Mouse (Mus musculus): Measurements from ENCODE around the gene Ankra2. TPM values are rescaled to one million over a fixed set of nuclear protein-coding genes. Genes with fewer than 3 reads are reported as not detected.

Ankra2 gene
- 16.8 and 17.2 TPM in 2 replicates for polyA plus RNA-seq (2015; fragmentation: Nextera tagmentation; extraction: Ambion mirVana)

DNA sequence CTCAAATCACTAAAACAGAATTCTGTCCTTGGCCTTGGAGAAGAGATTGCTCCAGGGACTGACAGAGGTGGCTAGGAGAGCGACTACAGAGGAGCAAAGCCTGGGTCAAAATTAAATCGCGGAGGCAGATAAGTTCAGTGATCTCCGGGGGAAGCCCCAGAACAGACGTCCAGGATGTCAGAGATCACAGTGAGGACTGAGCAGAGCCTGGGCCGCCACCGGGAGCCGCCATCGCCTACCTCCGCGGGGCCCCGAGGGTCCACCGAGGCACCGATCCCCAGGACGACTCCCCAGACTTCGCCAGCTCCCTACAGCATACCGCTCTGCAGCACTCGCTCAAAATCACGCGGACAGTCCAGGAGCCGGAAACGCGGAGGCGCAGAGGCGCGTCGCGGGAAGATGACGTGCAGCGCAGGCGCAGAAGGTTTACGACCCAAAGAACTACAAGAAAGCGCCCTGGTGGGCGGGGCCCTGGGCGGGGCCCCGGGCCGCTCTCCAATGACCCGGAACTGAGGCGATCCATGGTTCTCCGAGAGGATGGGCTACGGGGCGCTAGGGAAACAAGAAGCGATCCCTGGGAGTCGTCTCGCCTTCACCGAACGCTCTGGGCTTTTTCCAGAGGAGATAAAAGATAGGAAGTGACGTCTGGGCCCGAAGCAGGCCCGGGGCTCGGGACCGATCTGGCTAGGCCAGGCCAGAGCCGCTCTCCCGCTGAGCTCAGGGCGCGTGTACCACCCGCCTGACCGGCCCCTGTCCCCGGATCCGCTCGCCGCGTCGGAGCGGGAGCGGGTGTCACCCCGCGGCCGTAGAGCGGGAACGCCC lies at the start of gene Ankra2, which contains the start of gene Utp15:
Ankra2 (plus strand) TSS at position 439 of the 822 bp plus-strand sequence.
Utp15 (minus strand) TSS at position 406 of the 822 bp plus-strand sequence.
- H3K4me3 ChIP-seq (ENCODE audit: low read length), result peak within 1 kb of the TSS; percentile 84
- peak within 1 kb of the TSS; percentile 93 for H3K4me2 ChIP-seq (ENCODE audit: low read depth, low read length)
- peak within 1 kb of the TSS; percentile 92 for H3K9ac ChIP-seq (ENCODE audit: low read length)
- WGBS, result under 1% methylated on average over 71 of the region's 71 CpGs
- H3K27me3 ChIP-seq (ENCODE audit: control insufficient read depth, insufficient read depth, low read depth, low read length), result no peaks in the 10 kb centered on the region
- peaks cover 10% of the 10 kb centered on the region; the same call in 1 of the 2 replicates for H3K36me3 ChIP-seq (ENCODE audit: control insufficient read depth, insufficient read depth, low read length)
- no peaks in the 10 kb centered on the region for H3K9me3 ChIP-seq (ENCODE audit: control insufficient read depth, low read length)
- peak; percentile 100 for ATAC-seq (ENCODE audit: low read depth)
- H3K27ac ChIP-seq (ENCODE audit: low read length), result peak within 1 kb of the TSS; percentile 84
- peaks cover 17% of the 10 kb centered on the region for H3K4me1 ChIP-seq (replicated peaks; ENCODE audit: control insufficient read depth, insufficient read depth, low read length)

- WGBS, result 38% methylated on average over 12 of the region's 12 CpGs
- ATAC-seq (ENCODE audit: low read depth), result peak; percentile 41; the same call in 1 of the 2 replicates
- H3K36me3 ChIP-seq (ENCODE audit: control insufficient read depth, insufficient read depth, low read length), result no peaks in the 10 kb centered on the region
- no peaks in the 10 kb centered on the region for H3K9me3 ChIP-seq (ENCODE audit: control insufficient read depth, low read length)
- H3K27me3 ChIP-seq (ENCODE audit: control insufficient read depth, insufficient read depth, low read depth, low read length), result no peaks in the 10 kb centered on the region
- H3K4me3 ChIP-seq (ENCODE audit: low read length), result no peak overlapping the region
- no peak overlapping the region for H3K27ac ChIP-seq (ENCODE audit: low read length)
- H3K4me2 ChIP-seq (ENCODE audit: low read depth, low read length), result no peak overlapping the region
- H3K4me1 ChIP-seq (replicated peaks; ENCODE audit: control insufficient read depth, insufficient read depth, low read length), result no peaks in the 10 kb centered on the region
- H3K9ac ChIP-seq (ENCODE audit: low read length), result no peak overlapping the region
Observed at GRCm38 (mm10) chr13:98222848-98223247, 40.0 kb upstream of the Ankra2 start.

- Histone ChIP-seq H3K27ac (ENCODE audit: low read length) (no peak overlapping the region), H3K27me3 (ENCODE audit: control insufficient read depth, insufficient read depth, low read depth, low read length) (no peaks in the 10 kb centered on the region), H3K36me3 (ENCODE audit: control insufficient read depth, insufficient read depth, low read length) (no peaks in the 10 kb centered on the region), H3K4me2 (ENCODE audit: low read depth, low read length) (no peak overlapping the region), H3K4me3 (ENCODE audit: low read length) (no peak overlapping the region), H3K4me1 (replicated peaks; ENCODE audit: control insufficient read depth, insufficient read depth, low read length) (no peaks in the 10 kb centered on the region), H3K9me3 (ENCODE audit: control insufficient read depth, low read length) (no peaks in the 10 kb centered on the region), H3K9ac (ENCODE audit: low read length) (no peak overlapping the region)
- ATAC-seq (ENCODE audit: low read depth), result peak; percentile 65; the same call in 1 of the 2 replicates
- WGBS, result 28% methylated on average over 2 of the region's 2 CpGs
Observed at GRCm38 (mm10) chr13:98226225-98226624, 36.6 kb upstream of the Ankra2 start.

DNA sequence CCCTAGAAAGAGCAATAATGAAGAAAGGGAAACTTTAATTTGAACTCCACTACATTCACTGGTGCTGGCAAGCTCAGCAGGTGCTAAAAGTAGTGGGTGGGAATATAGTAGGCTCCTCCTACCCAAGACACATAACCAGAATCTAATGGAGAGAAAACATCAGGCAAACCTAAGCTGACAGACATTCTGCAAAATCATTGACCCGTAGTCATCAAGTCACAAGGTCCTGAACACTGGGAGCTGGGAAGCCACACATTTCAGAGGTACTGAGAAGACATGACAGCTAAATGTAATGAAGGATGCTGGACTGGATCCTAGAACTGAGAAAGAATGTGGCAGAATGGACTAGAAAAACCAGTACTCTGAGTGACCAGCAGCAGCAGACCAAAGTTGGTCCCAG lies 32.4 kb upstream of the Ankra2 start:
- no peak overlapping the region for H3K4me2 ChIP-seq (ENCODE audit: low read depth, low read length)
- WGBS, result 87% methylated on average over 1 of the region's 1 CpGs
- no peak overlapping the region for H3K9ac ChIP-seq (ENCODE audit: low read length)
- no peaks in the 10 kb centered on the region for H3K4me1 ChIP-seq (replicated peaks; ENCODE audit: control insufficient read depth, insufficient read depth, low read length)
- no peak overlapping the region for H3K4me3 ChIP-seq (ENCODE audit: low read length)
- no peak for ATAC-seq (ENCODE audit: low read depth)
- H3K27ac ChIP-seq (ENCODE audit: low read length), result no peak overlapping the region
- no peaks in the 10 kb centered on the region for H3K27me3 ChIP-seq (ENCODE audit: control insufficient read depth, insufficient read depth, low read depth, low read length)
- H3K9me3 ChIP-seq (ENCODE audit: control insufficient read depth, low read length), result no peaks in the 10 kb centered on the region
- no peaks in the 10 kb centered on the region for H3K36me3 ChIP-seq (ENCODE audit: control insufficient read depth, insufficient read depth, low read length)

DNA sequence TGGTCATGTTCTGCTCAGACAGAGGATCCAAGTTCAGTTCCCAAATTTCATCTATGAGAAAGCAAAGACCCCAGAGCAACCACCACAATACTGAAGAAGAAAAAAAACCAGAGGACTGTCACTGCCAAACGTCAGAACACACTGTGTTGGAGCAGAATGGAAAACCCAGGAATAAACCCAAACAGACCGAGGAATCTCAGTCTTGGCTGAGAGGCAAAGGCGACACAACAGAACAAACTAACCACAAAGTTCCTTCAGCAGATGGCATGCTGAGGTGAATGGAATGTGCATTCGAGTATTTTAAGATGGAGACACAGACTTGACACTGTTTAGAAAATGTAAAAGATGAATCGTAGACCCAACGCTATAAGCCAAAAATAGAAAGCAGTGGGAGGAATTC lies 27.4 kb upstream of the Ankra2 start:
- H3K36me3 ChIP-seq (ENCODE audit: control insufficient read depth, insufficient read depth, low read length), result no peaks in the 10 kb centered on the region
- no peak overlapping the region for H3K4me2 ChIP-seq (ENCODE audit: low read depth, low read length)
- H3K27ac ChIP-seq (ENCODE audit: low read length), result no peak overlapping the region
- no peaks in the 10 kb centered on the region for H3K4me1 ChIP-seq (replicated peaks; ENCODE audit: control insufficient read depth, insufficient read depth, low read length)
- no peak overlapping the region for H3K9ac ChIP-seq (ENCODE audit: low read length)
- H3K4me3 ChIP-seq (ENCODE audit: low read length), result no peak overlapping the region
- ATAC-seq (ENCODE audit: low read depth), result no peak
- no peaks in the 10 kb centered on the region for H3K27me3 ChIP-seq (ENCODE audit: control insufficient read depth, insufficient read depth, low read depth, low read length)
- 35% methylated on average over 6 of the region's 6 CpGs for WGBS
- no peaks in the 10 kb centered on the region for H3K9me3 ChIP-seq (ENCODE audit: control insufficient read depth, low read length)

GRCm38 (mm10) chr13:98239978-98240641 lies 22.8 kb upstream of the Ankra2 start:
- ATAC-seq (ENCODE audit: low read depth), result no peak
- no peak overlapping the region for H3K9ac ChIP-seq (ENCODE audit: low read length)
- 14% methylated on average over 12 of the region's 12 CpGs for WGBS
- H3K4me1 ChIP-seq (replicated peaks; ENCODE audit: control insufficient read depth, insufficient read depth, low read length), result no peaks in the 10 kb centered on the region
- H3K27ac ChIP-seq (ENCODE audit: low read length), result no peak overlapping the region
- no peak overlapping the region for H3K4me2 ChIP-seq (ENCODE audit: low read depth, low read length)
- no peak overlapping the region for H3K4me3 ChIP-seq (ENCODE audit: low read length)
- no peaks in the 10 kb centered on the region for H3K36me3 ChIP-seq (ENCODE audit: control insufficient read depth, insufficient read depth, low read length)
- H3K27me3 ChIP-seq (ENCODE audit: control insufficient read depth, insufficient read depth, low read depth, low read length), result no peaks in the 10 kb centered on the region; the same call in 1 of the 2 replicates
- H3K9me3 ChIP-seq (ENCODE audit: control insufficient read depth, low read length), result no peaks in the 10 kb centered on the region

- no peaks in the 10 kb centered on the region for H3K9me3 ChIP-seq (ENCODE audit: control insufficient read depth, low read length)
- H3K4me1 ChIP-seq (replicated peaks; ENCODE audit: control insufficient read depth, insufficient read depth, low read length), result no peaks in the 10 kb centered on the region
- no peak overlapping the region for H3K27ac ChIP-seq (ENCODE audit: low read length)
- H3K27me3 ChIP-seq (ENCODE audit: control insufficient read depth, insufficient read depth, low read depth, low read length), result no peaks in the 10 kb centered on the region; the same call in 1 of the 2 replicates
- H3K9ac ChIP-seq (ENCODE audit: low read length), result no peak overlapping the region
- no peak overlapping the region for H3K4me2 ChIP-seq (ENCODE audit: low read depth, low read length)
- H3K36me3 ChIP-seq (ENCODE audit: control insufficient read depth, insufficient read depth, low read length), result no peaks in the 10 kb centered on the region
- no peak overlapping the region for H3K4me3 ChIP-seq (ENCODE audit: low read length)
- WGBS, result 61% methylated on average over 9 of the region's 9 CpGs
- ATAC-seq (ENCODE audit: low read depth), result no peak
Observed at GRCm38 (mm10) chr13:98241531-98242282, 21.2 kb upstream of the Ankra2 start.

- ATAC-seq (ENCODE audit: low read depth), result no peak; the same call in 1 of the 2 replicates
- Histone ChIP-seq H3K27ac (ENCODE audit: low read length) (no peak overlapping the region), H3K4me2 (ENCODE audit: low read depth, low read length) (no peak overlapping the region), H3K4me1 (replicated peaks; ENCODE audit: control insufficient read depth, insufficient read depth, low read length) (no peaks in the 10 kb centered on the region), H3K4me3 (ENCODE audit: low read length) (no peak overlapping the region), H3K9ac (ENCODE audit: low read length) (no peak overlapping the region), H3K9me3 (ENCODE audit: control insufficient read depth, low read length) (no peaks in the 10 kb centered on the region), H3K36me3 (ENCODE audit: control insufficient read depth, insufficient read depth, low read length) (peaks cover 4% of the 10 kb centered on the region; the same call in 1 of the 2 replicates), H3K27me3 (ENCODE audit: control insufficient read depth, insufficient read depth, low read depth, low read length) (no peaks in the 10 kb centered on the region; the same call in 1 of the 2 replicates)
- WGBS, result 43% methylated on average over 5 of the region's 5 CpGs
Observed at GRCm38 (mm10) chr13:98244571-98245350, 18.1 kb upstream of the Ankra2 start.

Data from lung, embryonic 16.5 days (tissue).